Mouse (Mus musculus) thymus, adult 2 months (tissue): ENCODE measurements around the gene Uba52. TPM values are rescaled to one million over a fixed set of nuclear protein-coding genes. Genes with fewer than 3 reads are reported as not detected.

Experiments used
- DNase-seq: peaks from one replicate; pipeline ENCODE4 v3.0.0; 2021
- H3K27ac ChIP-seq: fragments of 200-500 bp; 2 replicates; pipeline ENCODE4 v1.5.1; 2012; ENCODE audit warnings: low read length, control low read depth; ENCODE audit not compliant: control insufficient read depth, insufficient read depth
- H3K27me3 ChIP-seq: fragments of 200-500 bp; 2 replicates; pipeline ENCODE4 v1.6.1; 2012; ENCODE audit warnings: mild to moderate bottlenecking, low read length, moderate library complexity, mixed read lengths; ENCODE audit not compliant: control insufficient read depth, insufficient read depth
- H3K36me3 ChIP-seq: fragments of 200-500 bp; 2 replicates; pipeline ENCODE4 v1.6.1; 2012; ENCODE audit warnings: mild to moderate bottlenecking, low read length, moderate library complexity; ENCODE audit not compliant: control insufficient read depth, insufficient read depth
- H3K4me1 ChIP-seq: fragments of 200-500 bp; replicated peaks from 2 replicates; pipeline ENCODE4 v1.6.1; 2012; ENCODE audit warnings: low read length; ENCODE audit not compliant: control insufficient read depth, insufficient read depth
- H3K4me3 ChIP-seq: fragments of 200-500 bp; 2 replicates; pipeline ENCODE4 v1.5.1; 2012; ENCODE audit warnings: mild to moderate bottlenecking, low read length, control low read depth, moderate library complexity; ENCODE audit not compliant: control insufficient read depth, insufficient read depth
- CTCF ChIP-seq: fragments of 200-500 bp; IDR thresholded peaks from 2 replicates; pipeline ENCODE4 v1.5.1; 2012; ENCODE audit warnings: mild to moderate bottlenecking, control low read depth, low read length, moderate library complexity, borderline replicate concordance; ENCODE audit not compliant: control insufficient read depth, poor library complexity, insufficient read depth; ENCODE audit errors: extremely low read depth
- POLR2A ChIP-seq: fragments of 200-500 bp; IDR thresholded peaks from 2 replicates; pipeline ENCODE4 v1.6.1; 2012; ENCODE audit warnings: mild to moderate bottlenecking, low read length, control low read depth, moderate library complexity; ENCODE audit not compliant: control insufficient read depth, poor library complexity, insufficient read depth; ENCODE audit errors: extremely low read depth
- WGBS: fragments of 180-500 bp; shearing (Covaris S2); methylation state at CpG from one replicate; pipeline ENCODE4 v1.1.7; 2018; 5-methylcytosine and 5-hydroxymethylcytosine counted together
- polyA plus RNA-seq: library from polyadenylated mRNA; depleted of rRNA; stranded (reverse); fragments of >200 nt; gene quantifications from 2 replicates; pipeline ENCODE4 v1.2.3, GENCODE M21; 2012

Gene Uba52
- polyA plus RNA-seq, 1 experiment = 731 TPM

- Histone ChIP-seq H3K36me3 (peaks cover 6% of the 10 kb centered on the region; the same call in 1 of the 2 replicates), H3K27me3 (no peaks in the 10 kb centered on the region), H3K4me3 (peak overlapping the region; percentile 56), H3K27ac (no peak overlapping the region), H3K4me1 (peaks cover 25% of the 10 kb centered on the region)
- WGBS = 51% methylated on average over 32 of the region's 32 CpGs
- TF ChIP-seq POLR2A (no peak), CTCF (no peak)
- DNase-seq = no peak
Observed at GRCm38 (mm10) chr8:70505698-70506327, 4.8 kb downstream of the Uba52 start.

GRCm38 (mm10) chr8:70504851-70505250 lies 5.8 kb downstream of the Uba52 start:
- 80% methylated on average over 3 of the region's 3 CpGs for WGBS
- no peaks in the 10 kb centered on the region for H3K27me3 ChIP-seq
- H3K4me3 ChIP-seq = no peak overlapping the region
- no peak overlapping the region for H3K27ac ChIP-seq
- H3K4me1 ChIP-seq = peaks cover 29% of the 10 kb centered on the region
- H3K36me3 ChIP-seq = peaks cover 6% of the 10 kb centered on the region; the same call in 1 of the 2 replicates
- peak; percentile 86 for DNase-seq
- TF ChIP-seq CTCF (peak; percentile 61; the same call in 1 of the 2 replicates), POLR2A (no peak)

GRCm38 (mm10) chr8:70504291-70504716 lies 6.3 kb downstream of the Uba52 start:
- Histone ChIP-seq H3K4me1 (peaks cover 31% of the 10 kb centered on the region), H3K36me3 (peaks cover 6% of the 10 kb centered on the region; the same call in 1 of the 2 replicates), H3K27me3 (no peaks in the 10 kb centered on the region), H3K4me3 (no peak overlapping the region), H3K27ac (no peak overlapping the region)
- WGBS = 95% methylated on average over 16 of the region's 16 CpGs
- no peak for TF ChIP-seq POLR2A
- TF ChIP-seq CTCF = no peak
- DNase-seq = no peak

GRCm38 (mm10) chr8:70503062-70503750 lies 7.4 kb downstream of the Uba52 start:
- H3K27ac ChIP-seq = no peak overlapping the region
- DNase-seq = peak; percentile 63
- H3K36me3 ChIP-seq = peaks cover 6% of the 10 kb centered on the region; the same call in 1 of the 2 replicates
- WGBS = 29% methylated on average over 46 of the region's 46 CpGs
- no peak overlapping the region for H3K4me3 ChIP-seq
- H3K27me3 ChIP-seq = no peaks in the 10 kb centered on the region
- H3K4me1 ChIP-seq = peaks cover 24% of the 10 kb centered on the region
- TF ChIP-seq CTCF (peak; percentile 99), POLR2A (no peak)

GRCm38 (mm10) chr8:70502540-70502939 lies 8.1 kb downstream of the Uba52 start:
- H3K4me1 ChIP-seq = peaks cover 24% of the 10 kb centered on the region
- H3K27me3 ChIP-seq = no peaks in the 10 kb centered on the region
- H3K27ac ChIP-seq = no peak overlapping the region
- no peak overlapping the region for H3K4me3 ChIP-seq
- DNase-seq = no peak
- 62% methylated on average over 12 of the region's 12 CpGs for WGBS
- TF ChIP-seq POLR2A = no peak
- no peak for TF ChIP-seq CTCF
- peaks cover 2% of the 10 kb centered on the region; the same call in 1 of the 2 replicates for H3K36me3 ChIP-seq

- Histone ChIP-seq H3K4me3 (no peak overlapping the region), H3K27ac (no peak overlapping the region), H3K36me3 (no peaks in the 10 kb centered on the region), H3K27me3 (no peaks in the 10 kb centered on the region), H3K4me1 (peaks cover 24% of the 10 kb centered on the region)
- DNase-seq = peak; percentile 11
- 27% methylated on average over 23 of the region's 23 CpGs for WGBS
- no peak for TF ChIP-seq CTCF
- no peak for TF ChIP-seq POLR2A
Observed at GRCm38 (mm10) chr8:70501820-70502529, 8.6 kb downstream of the Uba52 start.
